Mouse (Mus musculus) embryonic stem cell, embryonic (primary cell): ENCODE results near the gene Ube2l6.

Experiments
- CTCF ChIA-PET, 4 experiments: fragments of 300-600 bp in 2 of 4; fragments of 350-600 bp in 2 of 4; sonication (Branson Sonifier 250); formaldehyde crosslinking; loops; one replicate each; lab custom pipeline; 2022; ENCODE audit warnings: inconsistent platforms in 2 of 4; lab: Charles Lee
- POLR2A ChIA-PET, 4 experiments: fragments of 300-600 bp in 2 of 4; fragments of 350-600 bp in 2 of 4; sonication (Branson Sonifier 250); formaldehyde crosslinking; loops; one replicate each; lab custom pipeline; 2022; ENCODE audit warnings: antibody characterized with exemption in 4 of 4, inconsistent platforms in 1 of 4; lab: Charles Lee

Gene Ube2l6

GRCm38 (mm10) chr2:84806546-84806945 lies 7.9 kb downstream of the Ube2l6 start:
- ChIA-PET POLR2A (interaction anchor here (0.6 to 17.7 kb wide), 31 partner anchors 8 to 228 kb away, joined by 3 to 679 read pairs (median 8); partner anchors contain the start of genes Gm19426 (in 3 of the 4), Selenoh (in 2 of the 4), Serping1 (in 2 of the 4) and Slc43a1 (in 2 of the 4)), CTCF (interaction anchor here in 1 of 4 experiments (0.5 to 1.4 kb wide), 3 partner anchors 66 to 84 kb away, joined by 3 to 4 read pairs (median 3); no protein-coding TSS in a partner anchor)

GRCm38 (mm10) chr2:84809330-84809729 lies 10.7 kb downstream of the Ube2l6 start:
- CTCF ChIA-PET = interaction anchor here in 3 of 4 experiments (0.5 to 2.6 kb wide), 4 partner anchors 11 to 350 kb away, joined by 3 to 13 read pairs (median 8); partner anchors contain the start of gene Ube2l6 (in 2 of the 3)

GRCm38 (mm10) chr2:84810526-84810885 lies 11.9 kb downstream of the Ube2l6 start:
- ChIA-PET POLR2A (interaction anchor here (0.6 to 17.7 kb wide), 49 partner anchors 10 to 351 kb away, joined by 3 to 679 read pairs (median 4); partner anchors contain the start of genes Slc43a1 (in 4 of the 4), Smtnl1 (in 3 of the 4), Ube2l6 (in 3 of the 4) and Gm19426 (in 2 of the 4)), CTCF (interaction anchor here in 3 of 4 experiments (0.6 to 3.4 kb wide), 9 partner anchors 12 to 237 kb away, joined by 3 to 22 read pairs (median 6); partner anchors contain the start of genes Ube2l6 (in 3 of the 3) and Tnks1bp1 (in 1 of the 3))

More at GRCm38 (mm10) chr2:84809330-84809729, 10.7 kb downstream of the Ube2l6 start:
- POLR2A ChIA-PET = interaction anchor here (0.7 to 17.7 kb wide), 40 partner anchors 7 to 290 kb away, joined by 3 to 679 read pairs (median 4); partner anchors contain the start of genes Slc43a1 (in 3 of the 4), Gm19426 (in 2 of the 4), Serping1 (in 2 of the 4) and Smtnl1 (in 2 of the 4)

GRCm38 (mm10) chr2:84810886-84811577 lies 12.4 kb downstream of the Ube2l6 start:
- CTCF ChIA-PET = interaction anchor here in 3 of 4 experiments (0.8 to 3.4 kb wide), 8 partner anchors 13 to 71 kb away, joined by 3 to 22 read pairs (median 8); partner anchors contain the start of gene Ube2l6 (in 3 of the 3)

GRCm38 (mm10) chr2:84811880-84812279 lies 13.3 kb downstream of the Ube2l6 start:
- POLR2A ChIA-PET = interaction anchor here (0.6 to 17.7 kb wide), 31 partner anchors 8 to 1049 kb away, joined by 3 to 679 read pairs (median 7); partner anchors contain the start of genes Gm19426 (in 2 of the 4), Slc43a1 (in 2 of the 4), Smtnl1 (in 2 of the 4) and Ube2l6 (in 2 of the 4)
- CTCF ChIA-PET = interaction anchor here in 3 of 4 experiments (0.9 to 3.4 kb wide), 10 partner anchors 8 to 71 kb away, joined by 3 to 22 read pairs (median 4); partner anchors contain the start of gene Ube2l6 (in 2 of the 3)

More at GRCm38 (mm10) chr2:84810886-84811577, 12.4 kb downstream of the Ube2l6 start:
- POLR2A ChIA-PET = interaction anchor here (0.6 to 17.7 kb wide), 48 partner anchors 10 to 352 kb away, joined by 3 to 679 read pairs (median 4); partner anchors contain the start of genes Slc43a1 (in 3 of the 4), Smtnl1 (in 3 of the 4), Ube2l6 (in 3 of the 4) and Gm19426 (in 2 of the 4)

- POLR2A ChIA-PET = interaction anchor here in 3 of 4 experiments (0.6 to 17.7 kb wide), 25 partner anchors 9 to 235 kb away, joined by 3 to 679 read pairs (median 7); partner anchors contain the start of genes Gm19426 (in 2 of the 3), Slc43a1 (in 2 of the 3), Smtnl1 (in 2 of the 3) and Clp1 (in 1 of the 3)
- CTCF ChIA-PET = interaction anchor here in 3 of 4 experiments (0.5 to 3.4 kb wide), 16 partner anchors 9 to 195 kb away, joined by 3 to 22 read pairs (median 5); partner anchors contain the start of gene Ube2l6 (in 2 of the 3)
Measured at GRCm38 (mm10) chr2:84812676-84813075, 14.0 kb downstream of the Ube2l6 start.

- CTCF ChIA-PET = interaction anchor here in 3 of 4 experiments (0.6 to 1.3 kb wide), 6 partner anchors 12 to 79 kb away, joined by 3 to 8 read pairs (median 3); no protein-coding TSS in a partner anchor
- POLR2A ChIA-PET = interaction anchor here in 2 of 4 experiments (0.6 to 5.6 kb wide), 12 partner anchors 7 to 264 kb away, joined by 3 to 86 read pairs (median 8); partner anchors contain the start of genes Gm19426 (in 2 of the 2) and Slc43a1 (in 1 of the 2)
Measured at GRCm38 (mm10) chr2:84819861-84820260, 21.2 kb downstream of the Ube2l6 start.

- POLR2A ChIA-PET = interaction anchor here in 3 of 4 experiments (0.5 to 4.3 kb wide), 28 partner anchors 8 to 214 kb away, joined by 3 to 48 read pairs (median 4); partner anchors contain the start of genes Slc43a1 (in 2 of the 3), Clp1 (in 1 of the 3), Gm19426 (in 1 of the 3) and P2rx3 (in 1 of the 3)
- CTCF ChIA-PET = interaction anchor here (0.8 to 1.8 kb wide), 12 partner anchors 9 to 185 kb away, joined by 3 to 9 read pairs (median 4); partner anchors contain the start of gene Ube2l6 (in 1 of the 4)
Measured at GRCm38 (mm10) chr2:84822552-84822951, 23.9 kb downstream of the Ube2l6 start, which contains the start of gene Smtnl1. TSS of gene Smtnl1 (minus strand) at chr2:84822652.

- ChIA-PET CTCF (interaction anchor here (0.5 to 1.8 kb wide), 12 partner anchors 9 to 829 kb away, joined by 3 to 9 read pairs (median 4); partner anchors contain the start of gene Ube2l6 (in 1 of the 4)), POLR2A (interaction anchor here (0.5 to 4.3 kb wide), 26 partner anchors 8 to 157 kb away, joined by 3 to 48 read pairs (median 5); partner anchors contain the start of genes Slc43a1 (in 2 of the 4), Clp1 (in 1 of the 4), Gm19426 (in 1 of the 4) and Serping1 (in 1 of the 4))
Measured at GRCm38 (mm10) chr2:84823237-84823636, 24.6 kb downstream of the Ube2l6 start.

- ChIA-PET CTCF (interaction anchor here in 3 of 4 experiments (0.6 to 1.2 kb wide), 7 partner anchors 10 to 632 kb away, joined by 3 to 8 read pairs (median 4); no protein-coding TSS in a partner anchor), POLR2A (interaction anchor here in 3 of 4 experiments (0.5 to 3.8 kb wide), 35 partner anchors 9 to 239 kb away, joined by 3 to 50 read pairs (median 4); partner anchors contain the start of genes Clp1 (in 1 of the 3), Gm28635 (in 1 of the 3), Med19 (in 1 of the 3) and Selenoh (in 1 of the 3))
Measured at GRCm38 (mm10) chr2:84826488-84827282, 28.1 kb downstream of the Ube2l6 start, which contains the start of gene Timm10. TSS of gene Timm10 (plus strand) at chr2:84826997.

GRCm38 (mm10) chr2:84827283-84827920 lies 28.8 kb downstream of the Ube2l6 start:
- ChIA-PET POLR2A (interaction anchor here in 3 of 4 experiments (0.7 to 3.8 kb wide), 30 partner anchors 10 to 238 kb away, joined by 3 to 50 read pairs (median 4); partner anchors contain the start of genes Ctnnd1 (in 1 of the 3), Gm19426 (in 1 of the 3), Gm28635 (in 1 of the 3) and Med19 (in 1 of the 3)), CTCF (interaction anchor here in 3 of 4 experiments (0.6 to 1.2 kb wide), 6 partner anchors 9 to 60 kb away, joined by 3 to 7 read pairs (median 4); no protein-coding TSS in a partner anchor)

GRCm38 (mm10) chr2:84831666-84832391 lies 33.2 kb downstream of the Ube2l6 start:
- POLR2A ChIA-PET = interaction anchor here (0.5 to 5.1 kb wide), 38 partner anchors 9 to 216 kb away, joined by 3 to 41 read pairs (median 4); partner anchors contain the start of genes Smtnl1 (in 2 of the 4), Gm19426 (in 1 of the 4), P2rx3 (in 1 of the 4) and Ssrp1 (in 1 of the 4)

GRCm38 (mm10) chr2:84837107-84837506 lies 38.5 kb downstream of the Ube2l6 start:
- CTCF ChIA-PET = interaction anchor here (0.5 to 3.8 kb wide), 22 partner anchors 10 to 382 kb away, joined by 3 to 37 read pairs (median 4); partner anchors contain the start of genes Smtnl1 (in 1 of the 4) and Timm10 (in 1 of the 4)

More at GRCm38 (mm10) chr2:84831666-84832391, 33.2 kb downstream of the Ube2l6 start:
- CTCF ChIA-PET = interaction anchor here (0.6 to 4.2 kb wide), 67 partner anchors 9 to 415 kb away, joined by 3 to 103 read pairs (median 5); partner anchors contain the start of genes Smtnl1 (in 3 of the 4), Ube2l6 (in 3 of the 4), Rtn4rl2 (in 2 of the 4) and Clp1 (in 1 of the 4)

More at GRCm38 (mm10) chr2:84837107-84837506, 38.5 kb downstream of the Ube2l6 start:
- POLR2A ChIA-PET = interaction anchor here (0.5 to 5.9 kb wide), 50 partner anchors 10 to 258 kb away, joined by 3 to 128 read pairs (median 7); partner anchors contain the start of genes Gm19426 (in 3 of the 4), Smtnl1 (in 3 of the 4), Timm10 (in 2 of the 4) and Ctnnd1 (in 1 of the 4)
